Mouse (Mus musculus) gastrocnemius, postnatal 10 days (tissue): ENCODE data around the gene Lcn12. TPM values are rescaled to one million over a fixed set of nuclear protein-coding genes. Genes with fewer than 3 reads are reported as not detected.
A peak's percentile ranks its signal among the peaks of the same experiment; 100 is the strongest.

Experiments
- DNase-seq: peaks from one replicate; pipeline ENCODE4 v3.0.0; 2021; ENCODE audit warnings: mixed read lengths
- microRNA-seq, 2 experiments: library from miRNA; unstranded; fragments of <30 nt; microRNA quantifications; one replicate each; pipeline ENCODE4 v1.2.0; 2021
- total RNA-seq, 2 experiments: library from RNA; stranded (reverse); gene quantifications; 2 replicates each; pipeline ENCODE4 v1.2.3; 2021

Lcn12 gene
- total RNA-seq, 2 experiments from 2014 or later: not detected

GRCm38 (mm10) chr2:25460135-25460534 lies 33.6 kb downstream of the Lcn12 start:
- peak; percentile 38 for DNase-seq

GRCm38 (mm10) chr2:25458911-25459310 lies 34.8 kb downstream of the Lcn12 start:
- peak; percentile 69 for DNase-seq

GRCm38 (mm10) chr2:25457022-25457896 lies 36.5 kb downstream of the Lcn12 start:
- DNase-seq: no peak

- no peak for DNase-seq
Observed at GRCm38 (mm10) chr2:25456205-25456953, 37.3 kb downstream of the Lcn12 start, which contains the start of gene Clic3. Gene Clic3, plus strand, starts transcription at chr2:25456838.

GRCm38 (mm10) chr2:25452951-25453350 lies 40.8 kb downstream of the Lcn12 start:
- no peak for DNase-seq

- no peak for DNase-seq
Observed at GRCm38 (mm10) chr2:25450853-25451647, 42.7 kb downstream of the Lcn12 start.

- DNase-seq: no peak
Observed at GRCm38 (mm10) chr2:25442682-25443081, 51.0 kb downstream of the Lcn12 start.

GRCm38 (mm10) chr2:25441067-25441466 lies 52.6 kb downstream of the Lcn12 start:
- no peak for DNase-seq

Small RNAs within 50 kb of the gene (microRNA-seq; reads per million reads assigned to microRNA genes)
- 0 to 0.25 reads per million in 2 experiments for gene Mir3087

Other genes with a start within 250 kb of the Lcn12 start
- 1 to 10 TPM; 1.3 to 1.4 TPM for gene AL732309.1, start 247.0 kb downstream of the Lcn12 start, total RNA-seq
- gene Tmem203, start 238.5 kb downstream of the Lcn12 start, total RNA-seq: 10 to 100 TPM; 14.9 to 16.0 TPM
- gene Tprn, start 231.3 kb downstream of the Lcn12 start, total RNA-seq: 1 to 10 TPM; 4.7 to 6.8 TPM
- gene Ssna1, start 221.5 kb downstream of the Lcn12 start, total RNA-seq: 10 to 100 TPM; 39.5 to 40.3 TPM
- gene Anapc2, start 221.4 kb downstream of the Lcn12 start, total RNA-seq: 10 to 100 TPM; 35.2 to 52.2 TPM
- not detected for gene Tmem210, start 205.8 kb downstream of the Lcn12 start, total RNA-seq
- gene Lrrc26, start 204.0 kb downstream of the Lcn12 start, total RNA-seq: under 1 TPM in 1 of 2 experiments, not detected in 1; 0.26 TPM
- under 1 TPM; 0.47 to 0.63 TPM for gene Grin1, start 174.7 kb downstream of the Lcn12 start, total RNA-seq
- gene Man1b1, start 161.6 kb downstream of the Lcn12 start, total RNA-seq: 10 to 100 TPM; 21.0 to 25.2 TPM
- gene Dpp7, start 137.6 kb downstream of the Lcn12 start, total RNA-seq: 1 to 10 TPM; 7.9 to 9.5 TPM
- 1 to 10 TPM; 9.0 to 9.8 TPM for gene Uap1l1, start 128.2 kb downstream of the Lcn12 start, total RNA-seq
- gene Sapcd2, start 121.6 kb downstream of the Lcn12 start, total RNA-seq: 1 to 10 TPM; 2.1 to 3.7 TPM
- 10 to 100 TPM; 29.9 to 30.5 TPM for gene Entpd2, start 98.0 kb downstream of the Lcn12 start, total RNA-seq
- gene Npdc1, start 94.6 kb downstream of the Lcn12 start, total RNA-seq: 10 to 100 TPM; 25.2 to 37.3 TPM
- not detected for gene Fut7, start 70.6 kb downstream of the Lcn12 start, total RNA-seq
- 10 to 100 TPM; 10.4 to 14.1 TPM for gene Abca2, start 65.2 kb downstream of the Lcn12 start, total RNA-seq
- under 1 TPM in 1 of 2 experiments, not detected in 1; 0.52 TPM for gene Clic3, start 37.1 kb downstream of the Lcn12 start, total RNA-seq
- gene Paxx, start 32.8 kb downstream of the Lcn12 start, total RNA-seq: 10 to 100 TPM; 23.5 to 25.2 TPM
- 1 to 10 TPM; 1.7 to 9.6 TPM for gene Ptgds, start 23.9 kb downstream of the Lcn12 start, total RNA-seq
- 10 to 100 TPM; 65.5 to 66.7 TPM for gene Fbxw5, start 6.8 kb upstream of the Lcn12 start, total RNA-seq
- gene C8g, start 7.8 kb upstream of the Lcn12 start, total RNA-seq: 1 to 10 TPM; 1.4 to 2.0 TPM
- 10 to 100 TPM; 13.3 to 16.4 TPM for gene Traf2, start 53.0 kb upstream of the Lcn12 start, total RNA-seq
- gene Edf1, start 63.9 kb upstream of the Lcn12 start, total RNA-seq: 100 to 1,000 TPM; 177 to 185 TPM
- 1 to 10 TPM; 2.7 to 4.1 TPM for gene Mamdc4, start 80.9 kb upstream of the Lcn12 start, total RNA-seq
- gene Phpt1, start 81.3 kb upstream of the Lcn12 start, total RNA-seq: 10 to 100 TPM; 45.8 to 49.0 TPM
- gene Ajm1, start 87.8 kb upstream of the Lcn12 start, total RNA-seq: under 1 TPM; 0.14 to 0.38 TPM
- gene Rabl6, start 114.6 kb upstream of the Lcn12 start, total RNA-seq: 10 to 100 TPM; 49.6 to 58.7 TPM
- not detected for gene Ccdc183, start 123.8 kb upstream of the Lcn12 start, total RNA-seq
- 10 to 100 TPM; 12.2 to 13.9 TPM for gene Tmem141, start 128.1 kb upstream of the Lcn12 start, total RNA-seq
- gene Fcna, start 134.1 kb upstream of the Lcn12 start, total RNA-seq: 1 to 10 TPM; 5.6 to 6.5 TPM
- gene Lcn8, start 159.2 kb upstream of the Lcn12 start, total RNA-seq: 10 to 100 TPM; 27.7 to 36.4 TPM
- gene Lcn5, start 164.0 kb upstream of the Lcn12 start, total RNA-seq: not detected
- gene Lcn6, start 182.9 kb upstream of the Lcn12 start, total RNA-seq: not detected
- gene Lcn10, start 188.8 kb upstream of the Lcn12 start, total RNA-seq: not detected
- gene Obp2a, start 206.1 kb upstream of the Lcn12 start, total RNA-seq: not detected
- 10 to 100 TPM; 18.3 to 20.4 TPM for gene Bmyc, start 212.8 kb upstream of the Lcn12 start, total RNA-seq
- gene Obp2b, start 243.1 kb upstream of the Lcn12 start, total RNA-seq: not detected